ENCODE assay signal across 8 mouse cellular contexts in the genomic region with DNA sequence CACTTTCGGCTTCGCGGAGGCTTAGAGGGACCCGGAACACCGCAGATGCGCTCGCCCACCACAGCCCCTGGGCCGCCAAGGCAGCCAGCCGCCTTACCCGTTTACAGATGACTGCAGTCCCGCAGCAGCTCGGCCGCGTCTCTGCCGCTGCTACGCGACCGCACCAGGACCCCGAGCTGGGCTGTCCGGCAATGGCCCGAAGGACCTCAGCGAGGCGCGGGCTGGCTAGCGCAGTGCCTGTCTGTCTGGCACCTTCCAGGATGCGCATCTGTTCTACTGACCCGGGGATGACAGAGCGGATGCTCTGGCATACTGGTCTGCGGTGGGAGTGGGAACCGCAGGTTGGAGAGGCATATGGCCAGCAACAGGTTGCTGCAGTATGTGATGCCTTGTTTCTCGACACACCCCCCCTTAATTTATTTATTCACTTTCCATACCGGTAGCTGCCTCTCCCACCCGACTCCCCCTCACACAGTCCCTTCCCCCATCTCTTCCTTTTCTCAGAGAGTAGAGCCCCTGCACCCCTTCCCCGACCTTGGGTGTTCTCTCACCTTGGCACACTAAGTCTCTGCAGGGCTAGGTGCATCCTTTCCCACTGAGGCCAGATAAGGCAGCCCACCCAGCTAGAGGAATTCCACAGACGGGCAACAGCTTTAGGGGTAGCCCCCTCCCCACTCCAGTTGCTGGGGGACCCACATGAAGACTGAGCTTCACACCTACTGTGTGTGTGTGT. TPM values are rescaled to one million over a fixed set of nuclear protein-coding genes. Genes with fewer than 3 reads are reported as not detected.
DNase-seq lines count a peak whose midpoint lies in the region; ATAC-seq and TF ChIP-seq lines count a peak whose summit lies in the region.

Rabl2 (minus strand) TSS at position 201 of the 733 bp plus-strand sequence.

- no peaks in the 10 kb centered on the region for H3K9me3 ChIP-seq in kidney, embryonic 14.5 days (ENCODE audit: control insufficient read depth, low read length)
- no peaks in the 10 kb centered on the region for H3K9me3 ChIP-seq in limb, embryonic 15.5 days

- H3K4me1 ChIP-seq in bone marrow macrophage, adult 2 months (ENCODE audit: control insufficient read depth, insufficient read depth, low read length): peaks cover 5% of the 10 kb centered on the region
- H3K4me1 ChIP-seq in embryonic fibroblast, embryonic 13.5 days (ENCODE audit: control insufficient read depth, insufficient read depth, low read length): no peaks in the 10 kb centered on the region; the same call in 1 of the 2 replicates
- H3K4me1 ChIP-seq in kidney, embryonic 14.5 days (ENCODE audit: control insufficient read depth, insufficient read depth, low read length): peaks cover 8% of the 10 kb centered on the region; the same call in 1 of the 2 replicates
- peaks cover 11% of the 10 kb centered on the region for H3K4me1 ChIP-seq in limb, embryonic 15.5 days

- no peak within 1 kb of the TSS for H3K27ac ChIP-seq in bone marrow macrophage, adult 2 months (ENCODE audit: insufficient read depth, low read depth, low read length)
- H3K27ac ChIP-seq in embryonic fibroblast, embryonic 13.5 days (ENCODE audit: insufficient read depth, low read length): no peak within 1 kb of the TSS
- H3K27ac ChIP-seq in kidney, embryonic 14.5 days (ENCODE audit: low read depth, low read length): no peak within 1 kb of the TSS; the same call in 1 of the 2 replicates
- 0 out of 2 replicates have a peak within 1 kb of the TSS, but pooled peaks have one; percentile 47 for H3K27ac ChIP-seq in limb, embryonic 15.5 days

- DNase-seq in A20 (ENCODE audit: low read depth, low spot score): peak; percentile 91
- peak; percentile 86 to 91 for DNase-seq in heart, adult 9 months (ENCODE audit: low spot score in 2 of 2)
- DNase-seq in monocyte, adult 2 months (ENCODE audit: low read depth in 1 of 2, low spot score in 2 of 2): peak; percentile 43 to 67
- peak; percentile 75 to 77 for DNase-seq in spleen, postnatal 36 days (ENCODE audit: low spot score in 2 of 2)

- no peak for TF ChIP-seq POLR2A in bone marrow macrophage, adult 2 months (IDR thresholded peaks at IDR 0.05; ENCODE audit: borderline replicate concordance, low read depth, low read length)
- peak; percentile 79 for TF ChIP-seq POLR2A in embryonic fibroblast, embryonic 13.5 days (IDR thresholded peaks at IDR 0.05; ENCODE audit: low read depth, low read length)

- H3K36me3 ChIP-seq in kidney, embryonic 14.5 days (ENCODE audit: control insufficient read depth, insufficient read depth, low read length): peaks cover 5% of the 10 kb centered on the region; the same call in 1 of the 2 replicates
- 0 out of 2 replicates have a peak, but pooled peaks cover 6% of the 10 kb centered on the region for H3K36me3 ChIP-seq in limb, embryonic 15.5 days

- peak within 1 kb of the TSS; percentile 72 for H3K4me3 ChIP-seq in bone marrow macrophage, adult 2 months (ENCODE audit: insufficient read depth, low read length)
- peak within 1 kb of the TSS; percentile 66 for H3K4me3 ChIP-seq in embryonic fibroblast, embryonic 13.5 days (ENCODE audit: insufficient read depth, low read length)
- H3K4me3 ChIP-seq in kidney, embryonic 14.5 days (ENCODE audit: low read length): peak within 1 kb of the TSS; percentile 93
- peak within 1 kb of the TSS; percentile 81 for H3K4me3 ChIP-seq in limb, embryonic 15.5 days

- peak within 1 kb of the TSS; percentile 72 for H3K4me2 ChIP-seq in kidney, embryonic 14.5 days (replicated peaks; ENCODE audit: low read depth, low read length)
- peak within 1 kb of the TSS; percentile 73 for H3K4me2 ChIP-seq in limb, embryonic 15.5 days

- no peak for TF ChIP-seq CTCF in bone marrow macrophage, adult 2 months (IDR thresholded peaks at IDR 0.05; ENCODE audit: low read depth, low read length)
- TF ChIP-seq CTCF in embryonic fibroblast, embryonic 13.5 days (IDR thresholded peaks at IDR 0.05; ENCODE audit: borderline replicate concordance, insufficient read depth, low read length): no peak

- peak; percentile 95 for ATAC-seq in kidney, embryonic 14.5 days (ENCODE audit: low FRiP score, low TSS enrichment)
- peak; percentile 91 for ATAC-seq in limb, embryonic 15.5 days (ENCODE audit: insufficient number of reproducible peaks, low FRiP score, low TSS enrichment, low read depth)

- under 1% methylated on average over 35 of the region's 35 CpGs for WGBS in kidney, embryonic 14.5 days
- WGBS in limb, embryonic 15.5 days: under 1% methylated on average over 34 of the region's 35 CpGs

- peak within 1 kb of the TSS; percentile 70 for H3K9ac ChIP-seq in kidney, embryonic 14.5 days (ENCODE audit: low read depth, low read length)
- peak within 1 kb of the TSS; percentile 55 for H3K9ac ChIP-seq in limb, embryonic 15.5 days

- no peaks in the 10 kb centered on the region for H3K27me3 ChIP-seq in kidney, embryonic 14.5 days (ENCODE audit: control insufficient read depth, insufficient read depth, low read length)
- no peaks in the 10 kb centered on the region for H3K27me3 ChIP-seq in limb, embryonic 15.5 days

RNA-seq across cellular contexts. Expression of gene Rabl2, which starts in this region (rescaled TPM):
- polyA plus RNA-seq in bone marrow macrophage, adult 2 months (2012; ENCODE audit: insufficient read depth, insufficient read length, missing spikeins): 12.0 and 12.3 TPM in 2 replicates
- polyA plus RNA-seq in embryonic fibroblast, embryonic 13.5 days (2011; ENCODE audit: insufficient read length, low read depth, missing spikeins): 15.2 and 26.9 TPM in 2 replicates
- polyA plus RNA-seq in kidney, embryonic 14.5 days (2014; fragmentation: Nextera tagmentation; extraction: Ambion mirVana): 66.2 and 66.9 TPM in 2 replicates
- 38.0 and 38.4 TPM in 2 replicates for polyA plus RNA-seq in limb, embryonic 15.5 days (2015; fragmentation: Nextera tagmentation; extraction: Ambion mirVana)
